Mouse (Mus musculus): ENCODE measurements around the gene Cd3e. TPM values are rescaled to one million over a fixed set of nuclear protein-coding genes. Genes with fewer than 3 reads are reported as not detected.
A peak's percentile ranks its signal among the peaks of the same experiment; 100 is the strongest.

The Cd3e gene
- total and polyA plus RNA-seq, 3 experiments: not detected

- TF ChIP-seq EP300 (IDR thresholded peaks at IDR 0.05; ENCODE audit: low read depth in 1 of 2, low read length in 2 of 2) (peak; percentile 53 to 79; a peak in 2 of 4 replicates), MAZ (IDR thresholded peaks at IDR 0.05; ENCODE audit: low read depth, low read length) (0 out of 2 replicates have a peak, but pooled peaks have one; percentile 34), ZC3H11A (IDR thresholded peaks at IDR 0.05; ENCODE audit: low read depth, low read length) (no peak), CHD2 (IDR thresholded peaks at IDR 0.05; ENCODE audit: low read length) (no peak), POLR2AphosphoS5 (IDR thresholded peaks at IDR 0.05; ENCODE audit: borderline replicate concordance, low read depth, low read length) (no peak), TCF12 (IDR thresholded peaks at IDR 0.05; ENCODE audit: low read depth, low read length) (no peak; the same call in 1 of the 2 replicates), TBP (IDR thresholded peaks at IDR 0.05; ENCODE audit: low read depth, low read length) (peak; percentile 57; the same call in 1 of the 2 replicates), GATA1 (IDR thresholded peaks at IDR 0.05; ENCODE audit: low read depth, low read length) (no peak), RAD21 (IDR thresholded peaks at IDR 0.05; ENCODE audit: low read depth, low read length) (no peak), MEF2A (IDR thresholded peaks at IDR 0.05; ENCODE audit: extremely low read depth, insufficient replicate concordance, low read depth, low read length, poor library complexity, severe bottlenecking) (no peak), ETS1 (IDR thresholded peaks at IDR 0.05; ENCODE audit: low read depth, low read length) (peak; percentile 94), ZKSCAN1 (IDR thresholded peaks at IDR 0.05; ENCODE audit: low read depth, low read length) (no peak), BHLHE40 (IDR thresholded peaks at IDR 0.05; ENCODE audit: borderline replicate concordance, low read depth, low read length) (0 out of 2 replicates have a peak, but pooled peaks have one; percentile 37), TAL1 (IDR thresholded peaks at IDR 0.05; ENCODE audit: low read length) (no peak), POLR2A (IDR thresholded peaks at IDR 0.05; ENCODE audit: control insufficient read depth in 1 of 2, insufficient read depth in 1 of 2, low read depth in 1 of 2, low read length in 2 of 2, poor library complexity in 1 of 2) (peak; percentile 43 to 65; a peak in 2 of 4 replicates), USF1 (IDR thresholded peaks at IDR 0.05; ENCODE audit: low read depth, low read length) (0 out of 2 replicates have a peak, but pooled peaks have one; percentile 16), MYB (IDR thresholded peaks at IDR 0.05; ENCODE audit: low read depth, low read length) (no peak), MYC (IDR thresholded peaks at IDR 0.05; ENCODE audit: low read depth, low read length) (no peak), MAX (IDR thresholded peaks at IDR 0.05; ENCODE audit: low read length) (peak; percentile 76), ELF1 (IDR thresholded peaks at IDR 0.05; ENCODE audit: low read depth, low read length) (peak; percentile 91)
Observed at GRCm38 (mm10) chr9:44986242-44986781, 23.1 kb downstream of the Cd3e start (continued).

- DNase-seq (ENCODE audit: low read depth, low spot score): no peak
- H3K36me3 ChIP-seq (ENCODE audit: control insufficient read depth in 1 of 2, insufficient read depth in 2 of 2, low read length in 2 of 2): peaks cover 0 to 23% of the 10 kb centered on the region in 2 experiments; a peak in 2 of 4 replicates
- peak overlapping the region; percentile 97 for H3K27ac ChIP-seq (ENCODE audit: control insufficient read depth, low read depth, low read length)
- no peaks in the 10 kb centered on the region for H3K9me3 ChIP-seq (replicated peaks; ENCODE audit: insufficient read depth, low read length)
- H3K27me3 ChIP-seq (ENCODE audit: control insufficient read depth in 1 of 2, insufficient read depth in 2 of 2, low read length in 2 of 2): no peaks in the 10 kb centered on the region
- TF ChIP-seq ETS1 (IDR thresholded peaks at IDR 0.05; ENCODE audit: low read depth, low read length) (no peak), MYB (IDR thresholded peaks at IDR 0.05; ENCODE audit: low read depth, low read length) (no peak), NELFE (IDR thresholded peaks at IDR 0.05; ENCODE audit: low read depth, low read length) (no peak), ZKSCAN1 (IDR thresholded peaks at IDR 0.05; ENCODE audit: low read depth, low read length) (no peak), ELF1 (IDR thresholded peaks at IDR 0.05; ENCODE audit: low read depth, low read length) (no peak), TBP (IDR thresholded peaks at IDR 0.05; ENCODE audit: low read depth, low read length) (no peak), EP300 (IDR thresholded peaks at IDR 0.05; ENCODE audit: low read depth in 1 of 2, low read length in 2 of 2) (no peak; a peak in 1 of 4 replicates), MAX (IDR thresholded peaks at IDR 0.05; ENCODE audit: low read length) (no peak), CTCF (IDR thresholded peaks at IDR 0.05 in 2 of 3, conservative IDR thresholded peaks at IDR 0.05 in 1 of 3; ENCODE audit: control insufficient read depth in 1 of 3, insufficient read depth in 1 of 3, low read depth in 2 of 3, low read length in 3 of 3, poor library complexity in 1 of 3, severe bottlenecking in 1 of 3) (no peak), MAFK (IDR thresholded peaks at IDR 0.05; ENCODE audit: borderline replicate concordance, low read depth, low read length) (no peak), USF2 (IDR thresholded peaks at IDR 0.05; ENCODE audit: borderline replicate concordance in 1 of 2, insufficient read depth in 1 of 2, low read depth in 1 of 2, low read length in 2 of 2) (no peak), CHD1 (IDR thresholded peaks at IDR 0.05; ENCODE audit: low read depth, low read length) (no peak), ZC3H11A (IDR thresholded peaks at IDR 0.05; ENCODE audit: low read depth, low read length) (no peak), SMC3 (IDR thresholded peaks at IDR 0.05; ENCODE audit: low read depth, low read length) (no peak), JUND (IDR thresholded peaks at IDR 0.05; ENCODE audit: low read depth, low read length) (no peak)
- H3K4me1 ChIP-seq (ENCODE audit: control insufficient read depth in 1 of 2, insufficient read depth in 2 of 2, low read length in 2 of 2): peaks cover 12 to 28% of the 10 kb centered on the region in 2 experiments
- H3K79me2 ChIP-seq (ENCODE audit: control insufficient read depth, insufficient read depth, low read length, poor library complexity): no peaks in the 10 kb centered on the region
- peak overlapping the region; percentile 57 to 64 for H3K4me3 ChIP-seq (ENCODE audit: control insufficient read depth in 1 of 2, insufficient read depth in 1 of 2, low read depth in 2 of 2, low read length in 2 of 2)
- H3K9ac ChIP-seq (ENCODE audit: control insufficient read depth, low read depth, low read length, poor library complexity, severe bottlenecking): peak overlapping the region; percentile 76
Observed at GRCm38 (mm10) chr9:44985721-44986161, 23.7 kb downstream of the Cd3e start.

All from MEL (cell line).